Mouse (Mus musculus) stomach, postnatal 0 days (tissue): ENCODE data around the gene Gm7298.

Experiments
- CTCF ChIP-seq: IDR thresholded peaks from 2 replicates; pipeline ENCODE4 v1.5.1; 2016; ENCODE audit warnings: antibody characterized with exemption, low read depth, mild to moderate bottlenecking, moderate library complexity
- EP300 ChIP-seq: optimal IDR thresholded peaks from 2 replicates; pipeline ENCODE3; 2016; ENCODE audit warnings: antibody characterized with exemption

DNA sequence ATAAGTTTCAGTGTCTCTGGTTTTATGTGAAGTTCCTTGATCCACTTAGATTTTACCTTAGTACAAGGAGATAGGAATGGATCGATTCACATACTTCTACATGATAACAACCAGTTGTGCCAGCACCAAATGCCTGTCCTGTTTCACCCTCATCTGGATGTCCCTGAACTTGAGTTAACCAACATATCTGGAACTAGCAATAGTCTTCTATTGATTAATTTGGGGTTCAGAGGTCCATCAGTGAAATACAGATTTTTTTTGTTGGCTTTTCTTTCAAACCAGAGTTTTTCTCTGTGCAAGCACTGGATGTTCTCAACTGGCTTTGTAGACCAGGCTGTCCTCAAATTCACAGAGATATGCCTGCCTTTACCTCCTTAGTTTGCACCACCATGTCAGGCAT is 103.6 kb downstream of the Gm7298 start:
- TF ChIP-seq CTCF = no peak
- no peak for TF ChIP-seq EP300
